In genomic region chr9:22680031-22680430, GRCm38 (mm10) we compare ENCODE assay signal across 14 mouse cellular contexts.
DNase-seq lines count a peak whose midpoint lies in the region; ATAC-seq and TF ChIP-seq lines count a peak whose summit lies in the region.
"Had no signal": no experiment of that assay in that cellular context is flagged by ENCODE, and none has a peak within 500 bp of the region (broad histone marks: within the 10 kb centered on the region; RNA-seq: fewer than 3 reads in every experiment).

No protein-coding gene starts in this region.

- H3K27me3 ChIP-seq in forebrain, embryonic 14.5 days (replicated peaks; ENCODE audit: control insufficient read depth, insufficient read depth, low read length) = no peaks in the 10 kb centered on the region
- no peaks in the 10 kb centered on the region for H3K27me3 ChIP-seq in forebrain, embryonic 10.5 days (ENCODE audit: poor library complexity, severe bottlenecking)
- H3K27me3 ChIP-seq in liver, postnatal 0 days (ENCODE audit: insufficient read depth, low read length) = no peaks in the 10 kb centered on the region
- no peaks in the 10 kb centered on the region for H3K27me3 ChIP-seq in MEL (ENCODE audit: control insufficient read depth in 1 of 2, insufficient read depth in 2 of 2, low read length in 2 of 2)
- H3K27me3 ChIP-seq in liver, embryonic 11.5 days (replicated peaks; ENCODE audit: control insufficient read depth, insufficient read depth, low read length) = no peaks in the 10 kb centered on the region
- H3K27me3 ChIP-seq: embryonic facial prominence, embryonic 12.5 days; heart, embryonic 12.5 days; liver, embryonic 15.5 days had no signal

- TF ChIP-seq EP300 in liver, postnatal 0 days (IDR thresholded peaks at IDR 0.05; ENCODE audit: low read depth) = no peak
- TF ChIP-seq EP300 in MEL (IDR thresholded peaks at IDR 0.05; ENCODE audit: low read depth in 1 of 2, low read length in 2 of 2) = peak; percentile 90 to 94

- DNase-seq in forebrain, embryonic 14.5 days (ENCODE audit: low spot score) = peak; percentile 12
- DNase-seq in forebrain, embryonic 10.5 days (ENCODE audit: extremely low spot score, low spot score) = no peak
- DNase-seq in liver (peak; percentile 40), MEL (ENCODE audit: low read depth, low spot score) (peak; percentile 88)
- no peak for DNase-seq in liver, postnatal 0 days
- DNase-seq in liver, embryonic 11.5 days (ENCODE audit: low spot score) = peak; percentile 22
- DNase-seq in kidney, adult 9 months = no peak
- DNase-seq: B cell, adult 2 months; thymus, adult 2 months had no signal

- 0 out of 2 replicates have a peak, but pooled peaks cover 2% of the 10 kb centered on the region for H3K4me1 ChIP-seq in forebrain, embryonic 14.5 days (ENCODE audit: control insufficient read depth, insufficient read depth, low read length)
- 0 out of 2 replicates have a peak, but pooled peaks cover 4% of the 10 kb centered on the region for H3K4me1 ChIP-seq in forebrain, embryonic 10.5 days
- H3K4me1 ChIP-seq in liver, postnatal 0 days (ENCODE audit: insufficient read depth) = no peaks in the 10 kb centered on the region
- peaks cover 7 to 17% of the 10 kb centered on the region in 2 experiments for H3K4me1 ChIP-seq in MEL (ENCODE audit: control insufficient read depth in 1 of 2, insufficient read depth in 2 of 2, low read length in 2 of 2)
- H3K4me1 ChIP-seq in liver, embryonic 11.5 days (replicated peaks; ENCODE audit: control insufficient read depth, insufficient read depth, low read length) = peaks cover 2% of the 10 kb centered on the region
- H3K4me1 ChIP-seq: heart, embryonic 12.5 days; liver, embryonic 15.5 days had no signal

- no peak for TF ChIP-seq POLR2A in MEL (IDR thresholded peaks at IDR 0.05; ENCODE audit: control insufficient read depth in 1 of 2, insufficient read depth in 1 of 2, low read depth in 1 of 2, low read length in 2 of 2, poor library complexity in 1 of 2)

- no peak for ATAC-seq in forebrain, embryonic 14.5 days
- ATAC-seq in liver, postnatal 0 days = no peak
- ATAC-seq in liver, embryonic 11.5 days (replicated peaks; ENCODE audit: low FRiP score) = peak; percentile 65
- ATAC-seq: intestine, embryonic 16.5 days had no signal

- H3K9ac ChIP-seq in forebrain, embryonic 14.5 days (ENCODE audit: low read length) = no peak overlapping the region
- H3K9ac ChIP-seq in liver, postnatal 0 days (replicated peaks) = no peak overlapping the region
- H3K9ac ChIP-seq in MEL (ENCODE audit: control insufficient read depth, low read depth, low read length, poor library complexity, severe bottlenecking) = no peak overlapping the region
- H3K9ac ChIP-seq in liver, embryonic 11.5 days (ENCODE audit: low read depth, low read length) = no peak overlapping the region
- H3K9ac ChIP-seq: embryonic facial prominence, embryonic 12.5 days; heart, embryonic 12.5 days; liver, embryonic 15.5 days had no signal

- H3K4me3 ChIP-seq in forebrain, embryonic 14.5 days (ENCODE audit: low read depth, low read length) = no peak overlapping the region
- H3K4me3 ChIP-seq in forebrain, embryonic 10.5 days = no peak overlapping the region
- no peak overlapping the region for H3K4me3 ChIP-seq in liver, postnatal 0 days (ENCODE audit: low read depth, low read length)
- peak overlapping the region; percentile 14 to 20 for H3K4me3 ChIP-seq in MEL (ENCODE audit: control insufficient read depth in 1 of 2, insufficient read depth in 1 of 2, low read depth in 2 of 2, low read length in 2 of 2)
- H3K4me3 ChIP-seq in liver, embryonic 11.5 days (ENCODE audit: low read depth, low read length) = no peak overlapping the region
- H3K4me3 ChIP-seq: embryonic facial prominence, embryonic 12.5 days; heart, embryonic 12.5 days; liver, embryonic 15.5 days had no signal

- TF ChIP-seq CTCF in liver, postnatal 0 days (IDR thresholded peaks at IDR 0.05; ENCODE audit: low read depth) = no peak
- 0 out of 6 replicates have a peak, but pooled peaks of 1 of the 3 experiments have one; percentile 5 for TF ChIP-seq CTCF in MEL (IDR thresholded peaks at IDR 0.05 in 2 of 3, conservative IDR thresholded peaks at IDR 0.05 in 1 of 3; ENCODE audit: control insufficient read depth in 1 of 3, insufficient read depth in 1 of 3, low read depth in 2 of 3, low read length in 3 of 3, poor library complexity in 1 of 3, severe bottlenecking in 1 of 3)

- no peak overlapping the region for H3K4me2 ChIP-seq in forebrain, embryonic 14.5 days (ENCODE audit: low read length)
- H3K4me2 ChIP-seq in liver, postnatal 0 days (ENCODE audit: low read depth, low read length) = no peak overlapping the region
- H3K4me2 ChIP-seq in liver, embryonic 11.5 days = peak overlapping the region; percentile 12; the same call in 1 of the 2 replicates
- H3K4me2 ChIP-seq: embryonic facial prominence, embryonic 12.5 days; heart, embryonic 12.5 days; liver, embryonic 15.5 days had no signal

- no peaks in the 10 kb centered on the region for H3K9me3 ChIP-seq in forebrain, embryonic 14.5 days (replicated peaks; ENCODE audit: control insufficient read depth, low read length)
- no peaks in the 10 kb centered on the region for H3K9me3 ChIP-seq in forebrain, embryonic 10.5 days
- H3K9me3 ChIP-seq in liver, postnatal 0 days (ENCODE audit: low read length) = no peaks in the 10 kb centered on the region
- no peaks in the 10 kb centered on the region for H3K9me3 ChIP-seq in MEL (replicated peaks; ENCODE audit: insufficient read depth, low read length)
- H3K9me3 ChIP-seq in liver, embryonic 11.5 days (ENCODE audit: control insufficient read depth, low read length) = no peaks in the 10 kb centered on the region
- H3K9me3 ChIP-seq: embryonic facial prominence, embryonic 12.5 days; heart, embryonic 12.5 days; liver, embryonic 15.5 days had no signal

- H3K27ac ChIP-seq in forebrain, embryonic 14.5 days (ENCODE audit: low read depth, low read length) = no peak overlapping the region
- H3K27ac ChIP-seq in forebrain, embryonic 10.5 days = no peak overlapping the region
- H3K27ac ChIP-seq in liver, postnatal 0 days (ENCODE audit: low read depth) = no peak overlapping the region
- no peak overlapping the region for H3K27ac ChIP-seq in MEL (ENCODE audit: control insufficient read depth, low read depth, low read length)
- H3K27ac ChIP-seq in liver, embryonic 11.5 days (ENCODE audit: low read depth, low read length) = no peak overlapping the region
- H3K27ac ChIP-seq: embryonic facial prominence, embryonic 12.5 days; kidney, postnatal 0 days; liver, embryonic 15.5 days had no signal

- no peaks in the 10 kb centered on the region for H3K79me2 ChIP-seq in MEL (ENCODE audit: control insufficient read depth, insufficient read depth, low read length, poor library complexity)

- H3K36me3 ChIP-seq in forebrain, embryonic 14.5 days (ENCODE audit: control insufficient read depth, insufficient read depth, low read length) = no peaks in the 10 kb centered on the region
- H3K36me3 ChIP-seq in forebrain, embryonic 10.5 days (replicated peaks) = no peaks in the 10 kb centered on the region
- no peaks in the 10 kb centered on the region for H3K36me3 ChIP-seq in liver, postnatal 0 days (replicated peaks; ENCODE audit: insufficient read depth, low read length)
- H3K36me3 ChIP-seq in MEL (ENCODE audit: control insufficient read depth in 1 of 2, insufficient read depth in 2 of 2, low read length in 2 of 2) = peaks cover 0 to 9% of the 10 kb centered on the region in 2 experiments; a peak in 2 of 4 replicates
- no peaks in the 10 kb centered on the region for H3K36me3 ChIP-seq in liver, embryonic 11.5 days (ENCODE audit: control insufficient read depth, insufficient read depth, low read length)
- H3K36me3 ChIP-seq: heart, embryonic 12.5 days; liver, embryonic 15.5 days had no signal

- 78% methylated on average over 12 of the region's 12 CpGs for WGBS in forebrain, embryonic 14.5 days
- WGBS in forebrain, embryonic 10.5 days = 92% methylated on average over 12 of the region's 12 CpGs
- WGBS in liver, postnatal 0 days (ENCODE audit: insufficient replicate concordance) = 70% methylated on average over 12 of the region's 12 CpGs
- 41% methylated on average over 12 of the region's 12 CpGs for WGBS in liver, embryonic 11.5 days

- TF ChIP-seq RAD21 in MEL (IDR thresholded peaks at IDR 0.05; ENCODE audit: low read depth, low read length) = no peak

TF ChIP-seq in MEL, 35 proteins besides CTCF, POLR2A, EP300 and RAD21 (continues in another document):
- TF ChIP-seq CHD1 (IDR thresholded peaks at IDR 0.05; ENCODE audit: low read depth, low read length) (no peak), POLR2AphosphoS2 (IDR thresholded peaks at IDR 0.05; ENCODE audit: low read length) (no peak), TCF12 (IDR thresholded peaks at IDR 0.05; ENCODE audit: low read depth, low read length) (peak; percentile 91), MYC (IDR thresholded peaks at IDR 0.05; ENCODE audit: low read depth, low read length) (peak; percentile 77), SMC3 (IDR thresholded peaks at IDR 0.05; ENCODE audit: low read depth, low read length) (no peak), USF2 (IDR thresholded peaks at IDR 0.05; ENCODE audit: borderline replicate concordance in 1 of 2, insufficient read depth in 1 of 2, low read depth in 1 of 2, low read length in 2 of 2) (no peak), ZMIZ1 (IDR thresholded peaks at IDR 0.05; ENCODE audit: low read depth, low read length) (no peak), HCFC1 (IDR thresholded peaks at IDR 0.05; ENCODE audit: low read depth, low read length) (no peak), MAFK (IDR thresholded peaks at IDR 0.05; ENCODE audit: borderline replicate concordance, low read depth, low read length) (no peak), RCOR1 (IDR thresholded peaks at IDR 0.05; ENCODE audit: low read depth, low read length) (peak; percentile 95), GABPA (IDR thresholded peaks at IDR 0.05; ENCODE audit: low read depth, low read length) (no peak), SIN3A (IDR thresholded peaks at IDR 0.05; ENCODE audit: low read length) (peak; percentile 49), TAL1 (IDR thresholded peaks at IDR 0.05; ENCODE audit: low read length) (no peak), MXI1 (IDR thresholded peaks at IDR 0.05; ENCODE audit: low read depth, low read length) (peak; percentile 59; the same call in 1 of the 2 replicates), MYB (IDR thresholded peaks at IDR 0.05; ENCODE audit: low read depth, low read length) (no peak), ZNF384 (IDR thresholded peaks at IDR 0.05; ENCODE audit: low read depth, low read length) (no peak), MAZ (IDR thresholded peaks at IDR 0.05; ENCODE audit: low read depth, low read length) (no peak), KAT2A (conservative IDR thresholded peaks at IDR 0.05; ENCODE audit: low read depth, low read length) (no peak), BHLHE40 (IDR thresholded peaks at IDR 0.05; ENCODE audit: borderline replicate concordance, low read depth, low read length) (peak; percentile 78; the same call in 1 of the 2 replicates), NELFE (IDR thresholded peaks at IDR 0.05; ENCODE audit: low read depth, low read length) (no peak), JUND (IDR thresholded peaks at IDR 0.05; ENCODE audit: low read depth, low read length) (no peak), MAX (IDR thresholded peaks at IDR 0.05; ENCODE audit: low read length) (peak; percentile 36; the same call in 1 of the 2 replicates)

Comparison
In these comparisons a context has a peak if more than half of its experiments do, and no peak if none do; other contexts are left out.
1. DNase-seq: peak in forebrain, embryonic 14.5 days (single experiment), liver (single experiment), MEL (single experiment) and liver, embryonic 11.5 days (single experiment); none in forebrain, embryonic 10.5 days (single experiment), liver, postnatal 0 days (single experiment) and kidney, adult 9 months (single experiment).
2. H3K4me3 ChIP-seq: peak in MEL (2 of 2); none in forebrain, embryonic 14.5 days (single experiment), forebrain, embryonic 10.5 days (single experiment), liver, postnatal 0 days (single experiment) and liver, embryonic 11.5 days (single experiment).